Mouse (Mus musculus): ENCODE measurements around the gene Eps8l2.

DNA sequence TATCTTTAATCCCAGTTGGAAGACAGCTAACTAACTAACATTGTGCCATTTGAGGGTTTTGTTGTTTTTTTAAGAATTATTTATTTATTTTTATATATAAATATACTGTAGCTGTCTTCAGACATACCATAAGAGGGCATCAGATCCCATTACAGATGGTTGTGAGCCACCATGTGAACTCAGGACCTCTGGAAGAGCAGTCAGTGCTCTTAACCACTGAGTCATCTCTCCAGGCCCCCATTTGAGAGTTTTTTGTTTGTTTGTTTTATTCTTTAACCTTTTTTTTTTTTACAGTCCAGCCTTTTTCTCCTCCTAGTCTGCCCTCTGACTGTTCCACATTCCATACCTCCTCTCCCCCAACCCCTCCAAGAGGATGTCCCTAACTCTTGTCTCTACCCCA lies 8.0 kb upstream of the Eps8l2 start:
- no peak for TF ChIP-seq GATA1 (IDR thresholded peaks at IDR 0.05; ENCODE audit: low read depth, low read length)
- TF ChIP-seq MXI1 (IDR thresholded peaks at IDR 0.05; ENCODE audit: low read depth, low read length) = no peak

Data from MEL (cell line).